Mouse (Mus musculus): Measurements from ENCODE around the gene Dnm3.

The Dnm3 gene

GRCm38 (mm10) chr1:162108726-162109436 is 369.0 kb downstream of the Dnm3 start:
- no peak for DNase-seq (ENCODE audit: low spot score)

- DNase-seq (ENCODE audit: low spot score) = no peak
Measured at GRCm38 (mm10) chr1:162108181-162108671, 369.6 kb downstream of the Dnm3 start.

GRCm38 (mm10) chr1:162107011-162107606 is 370.7 kb downstream of the Dnm3 start:
- no peak for DNase-seq (ENCODE audit: low spot score)

- no peak for DNase-seq (ENCODE audit: low spot score)
Measured at GRCm38 (mm10) chr1:162100961-162101830, 376.6 kb downstream of the Dnm3 start.

- no peak for DNase-seq (ENCODE audit: low spot score)
Measured at GRCm38 (mm10) chr1:162100033-162100820, 377.6 kb downstream of the Dnm3 start.

- no peak for DNase-seq (ENCODE audit: low spot score)
Measured at GRCm38 (mm10) chr1:162099203-162099602, 378.6 kb downstream of the Dnm3 start.

- no peak for DNase-seq (ENCODE audit: low spot score)
Measured at GRCm38 (mm10) chr1:162094523-162095272, 383.1 kb downstream of the Dnm3 start.

- no peak for DNase-seq (ENCODE audit: low spot score)
Measured at GRCm38 (mm10) chr1:162093806-162094522, 383.9 kb downstream of the Dnm3 start.

- no peak for DNase-seq (ENCODE audit: low spot score)
Measured at GRCm38 (mm10) chr1:162092899-162093659, 384.8 kb downstream of the Dnm3 start.

- no peak for DNase-seq (ENCODE audit: low spot score)
Measured at GRCm38 (mm10) chr1:162092401-162092800, 385.4 kb downstream of the Dnm3 start.

GRCm38 (mm10) chr1:162083886-162084478 is 393.9 kb downstream of the Dnm3 start:
- no peak for DNase-seq (ENCODE audit: low spot score)

GRCm38 (mm10) chr1:162083354-162083753 is 394.5 kb downstream of the Dnm3 start:
- peak; percentile 55 for DNase-seq (ENCODE audit: low spot score)

- no peak for DNase-seq (ENCODE audit: low spot score)
Measured at GRCm38 (mm10) chr1:162082711-162083110, 395.1 kb downstream of the Dnm3 start.

GRCm38 (mm10) chr1:162081693-162082372 is 396.0 kb downstream of the Dnm3 start:
- DNase-seq (ENCODE audit: low spot score) = no peak

GRCm38 (mm10) chr1:162079989-162080388 is 397.8 kb downstream of the Dnm3 start:
- DNase-seq (ENCODE audit: low spot score) = no peak

GRCm38 (mm10) chr1:162077454-162077853 is 400.4 kb downstream of the Dnm3 start:
- no peak for DNase-seq (ENCODE audit: low spot score)

- no peak for DNase-seq (ENCODE audit: low spot score)
Measured at GRCm38 (mm10) chr1:162076581-162077001, 401.2 kb downstream of the Dnm3 start.

- no peak for DNase-seq (ENCODE audit: low spot score)
Measured at GRCm38 (mm10) chr1:162075831-162076230, 402.0 kb downstream of the Dnm3 start.

- no peak for DNase-seq (ENCODE audit: low spot score)
Measured at GRCm38 (mm10) chr1:162075416-162075815, 402.4 kb downstream of the Dnm3 start.

Measured in MN1 (cell line).